Mouse (Mus musculus) midbrain, postnatal 0 days (tissue): ENCODE data around the gene Mzf1. TPM values are rescaled to one million over a fixed set of nuclear protein-coding genes. Genes with fewer than 3 reads are reported as not detected.

Experiments used
- ATAC-seq: fragments of 200-750 bp; cut with Nextera tagmentation; 2 replicates; pipeline ENCODE4 v1.8.0; 2017; ENCODE audit warnings: moderate number of reproducible peaks, mild to moderate bottlenecking, moderate TSS enrichment, moderate library complexity; ENCODE audit not compliant: low FRiP score
- DNase-seq: peaks from one replicate; pipeline ENCODE4 v3.0.0-alpha.2; 2015; ENCODE audit warnings: low spot score
- H3K27ac ChIP-seq: fragments of 300-500 bp; sonication (generic); 2 replicates; pipeline ENCODE4 v1.5.1; 2014; ENCODE audit warnings: low read depth, mild to moderate bottlenecking, low read length, mixed read lengths
- H3K27me3 ChIP-seq: fragments of 300-500 bp; sonication (generic); 2 replicates; pipeline ENCODE4 v1.6.1; 2014; ENCODE audit warnings: low read length, control low read depth, mixed read lengths; ENCODE audit not compliant: insufficient read depth
- H3K36me3 ChIP-seq: fragments of 300-500 bp; sonication (generic); 2 replicates; pipeline ENCODE4 v1.6.1; 2014; ENCODE audit warnings: low read length, control low read depth, mixed read lengths; ENCODE audit not compliant: insufficient read depth
- H3K4me1 ChIP-seq: fragments of 300-500 bp; sonication (generic); 2 replicates; pipeline ENCODE4 v1.6.1; 2014; ENCODE audit warnings: mild to moderate bottlenecking, control low read depth, antibody characterized with exemption, low read length, mixed read lengths; ENCODE audit not compliant: insufficient read depth
- H3K4me2 ChIP-seq: fragments of 300-500 bp; sonication (generic); 2 replicates; pipeline ENCODE4 v1.6.1; 2014; ENCODE audit warnings: low read depth, mild to moderate bottlenecking, low read length, mixed read lengths; ENCODE audit not compliant: poor library complexity, severe bottlenecking
- H3K4me3 ChIP-seq: fragments of 300-500 bp; sonication (generic); 2 replicates; pipeline ENCODE4 v1.5.1; 2014; ENCODE audit warnings: low read depth, mild to moderate bottlenecking, low read length, moderate library complexity
- H3K9ac ChIP-seq: fragments of 300-500 bp; sonication (generic); replicated peaks from 2 replicates; pipeline ENCODE4 v1.6.1; 2014; ENCODE audit warnings: mild to moderate bottlenecking, low read length, moderate library complexity, mixed read lengths; ENCODE audit not compliant: poor library complexity, severe bottlenecking
- H3K9me3 ChIP-seq: fragments of 300-500 bp; sonication (generic); 2 replicates; pipeline ENCODE4 v1.6.1; 2016; ENCODE audit warnings: low read length, control low read depth
- CTCF ChIP-seq: IDR thresholded peaks from 2 replicates; pipeline ENCODE4 v1.5.1; 2016; ENCODE audit warnings: antibody characterized with exemption, mild to moderate bottlenecking
- WGBS: fragments of 180-500 bp; shearing (Covaris S2); extraction: QIAGEN DNeasy Blood & Tissue Kit; methylation state at CpG from one replicate; pipeline ENCODE4 v1.1.7; 2014; 5-methylcytosine and 5-hydroxymethylcytosine counted together
- polyA plus RNA-seq: library from polyadenylated mRNA; unstranded; fragments of >200 nt; fragmentation: Nextera tagmentation; extraction: Ambion mirVana; gene quantifications from 2 replicates; pipeline ENCODE4 v1.2.1, GENCODE M21; 2015
- total RNA-seq: library from RNA; depleted of rRNA; stranded (reverse); fragments of >200 nt; gene quantifications from 2 replicates; pipeline ENCODE4 v1.2.3, GENCODE M21; 2014

Mzf1 gene
- total and polyA plus RNA-seq, 2 experiments from 2014 or later, result 12.2 to 14.4 TPM

GRCm38 (mm10) chr7:13023928-13024731 lies 30.4 kb downstream of the Mzf1 start:
- peaks cover 5% of the 10 kb centered on the region; the same call in 1 of the 2 replicates for H3K4me1 ChIP-seq
- TF ChIP-seq CTCF, result peak; percentile 28
- H3K27ac ChIP-seq, result peak overlapping the region; percentile 99
- WGBS, result under 1% methylated on average over 78 of the region's 95 CpGs
- H3K9me3 ChIP-seq, result no peaks in the 10 kb centered on the region
- peaks cover 26% of the 10 kb centered on the region for H3K36me3 ChIP-seq
- peak overlapping the region; percentile 85 for H3K4me3 ChIP-seq
- no peaks in the 10 kb centered on the region for H3K27me3 ChIP-seq
- H3K4me2 ChIP-seq, result peak overlapping the region; percentile 96
- H3K9ac ChIP-seq, result peak overlapping the region; percentile 93
- peak; percentile 97 for DNase-seq
- ATAC-seq, result peak; percentile 92

GRCm38 (mm10) chr7:13022773-13023535 lies 31.6 kb downstream of the Mzf1 start:
- Histone ChIP-seq H3K9ac (peak overlapping the region; percentile 66), H3K4me1 (peaks cover 5% of the 10 kb centered on the region; the same call in 1 of the 2 replicates), H3K4me3 (peak overlapping the region; percentile 85), H3K36me3 (peaks cover 14% of the 10 kb centered on the region), H3K27ac (0 out of 2 replicates have a peak overlapping the region, but pooled peaks have one; percentile 27), H3K4me2 (peak overlapping the region; percentile 96), H3K27me3 (no peaks in the 10 kb centered on the region), H3K9me3 (no peaks in the 10 kb centered on the region)
- peak; percentile 69 for DNase-seq
- no peak for TF ChIP-seq CTCF
- 3% methylated on average over 31 of the region's 31 CpGs for WGBS
- peak; percentile 10; the same call in 1 of the 2 replicates for ATAC-seq

GRCm38 (mm10) chr7:13015217-13015616 lies 39.3 kb downstream of the Mzf1 start:
- 94% methylated on average over 1 of the region's 1 CpGs for WGBS
- no peak for TF ChIP-seq CTCF

DNA sequence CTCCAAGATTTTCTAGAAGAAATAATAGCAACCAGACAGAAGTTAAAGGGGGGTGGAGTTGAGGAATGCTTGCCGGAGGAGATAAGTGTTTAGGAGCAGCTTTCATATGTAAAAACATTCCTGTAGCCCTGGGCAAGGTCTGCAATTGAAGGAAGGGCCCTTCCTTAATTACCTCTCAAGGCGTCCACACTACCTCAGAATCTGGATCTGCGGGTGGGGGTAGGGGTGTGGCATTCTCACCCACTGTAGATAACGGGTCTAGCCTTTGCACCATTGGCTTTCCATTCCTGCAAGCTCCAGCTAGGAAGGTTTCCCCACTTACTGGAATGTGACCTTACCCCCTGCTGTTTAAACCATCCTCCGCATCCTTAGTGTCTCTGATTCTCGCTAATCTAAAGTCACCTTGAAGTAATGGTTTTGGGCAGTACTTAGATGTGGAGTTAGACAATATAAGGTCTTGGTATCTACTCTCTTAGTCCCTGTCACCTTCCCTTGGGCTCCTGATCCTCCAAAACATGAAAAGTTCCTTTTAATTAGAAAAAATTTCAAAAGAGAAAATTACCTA lies 40.2 kb downstream of the Mzf1 start:
- H3K27me3 ChIP-seq, result 0 out of 2 replicates have a peak, but pooled peaks cover 4% of the 10 kb centered on the region
- WGBS, result 42% methylated on average over 6 of the region's 6 CpGs
- no peak for TF ChIP-seq CTCF
- H3K27ac ChIP-seq, result no peak overlapping the region
- no peak overlapping the region for H3K4me3 ChIP-seq
- no peaks in the 10 kb centered on the region for H3K9me3 ChIP-seq
- DNase-seq, result no peak
- no peak for ATAC-seq
- H3K4me1 ChIP-seq, result 0 out of 2 replicates have a peak, but pooled peaks cover 4% of the 10 kb centered on the region
- no peak overlapping the region for H3K4me2 ChIP-seq
- H3K9ac ChIP-seq, result no peak overlapping the region
- H3K36me3 ChIP-seq, result no peaks in the 10 kb centered on the region

More at GRCm38 (mm10) chr7:13015217-13015616, 39.3 kb downstream of the Mzf1 start:
- 0 out of 2 replicates have a peak, but pooled peaks cover 4% of the 10 kb centered on the region for H3K27me3 ChIP-seq
- 0 out of 2 replicates have a peak, but pooled peaks cover 4% of the 10 kb centered on the region for H3K4me1 ChIP-seq
- H3K4me2 ChIP-seq, result no peak overlapping the region
- DNase-seq (no peak), ATAC-seq (no peak)
- H3K36me3 ChIP-seq, result no peaks in the 10 kb centered on the region
- H3K9me3 ChIP-seq, result no peaks in the 10 kb centered on the region
- H3K4me3 ChIP-seq, result no peak overlapping the region
- no peak overlapping the region for H3K27ac ChIP-seq
- no peak overlapping the region for H3K9ac ChIP-seq

DNA sequence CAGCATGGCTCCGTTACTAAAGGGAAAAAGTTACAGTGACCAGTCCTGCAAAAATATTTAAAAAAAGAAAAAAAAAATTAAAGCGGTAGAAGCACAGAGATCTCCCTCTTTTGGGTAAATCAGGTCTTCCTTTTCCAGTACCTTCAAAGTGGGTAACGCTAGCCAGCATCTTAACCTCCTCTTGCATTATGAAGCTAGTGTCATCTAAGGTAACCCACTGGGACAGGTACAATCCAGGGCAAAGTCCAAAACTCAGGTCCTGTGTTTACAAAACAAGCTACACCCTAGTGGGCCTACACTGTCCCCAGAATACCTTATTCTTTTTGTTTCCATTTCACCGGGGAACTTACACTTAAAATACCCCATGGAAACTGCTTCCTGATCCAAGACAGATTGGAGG lies 40.9 kb downstream of the Mzf1 start:
- no peak for DNase-seq
- WGBS, result 74% methylated on average over 4 of the region's 4 CpGs
- Histone ChIP-seq H3K27me3 (0 out of 2 replicates have a peak, but pooled peaks cover 4% of the 10 kb centered on the region), H3K4me3 (no peak overlapping the region), H3K27ac (no peak overlapping the region), H3K4me2 (no peak overlapping the region), H3K9ac (no peak overlapping the region), H3K9me3 (no peaks in the 10 kb centered on the region), H3K4me1 (0 out of 2 replicates have a peak, but pooled peaks cover 4% of the 10 kb centered on the region), H3K36me3 (no peaks in the 10 kb centered on the region)
- TF ChIP-seq CTCF, result no peak
- ATAC-seq, result no peak
